Mouse (Mus musculus): ENCODE results near the gene Gnao1.

- TF ChIP-seq ZNF384 (IDR thresholded peaks at IDR 0.05; ENCODE audit: low read depth, low read length) (no peak), ZC3H11A (IDR thresholded peaks at IDR 0.05; ENCODE audit: borderline replicate concordance, low read depth, low read length) (no peak), HCFC1 (IDR thresholded peaks at IDR 0.05; ENCODE audit: borderline replicate concordance, insufficient read depth, low read length) (no peak), MAFK (IDR thresholded peaks at IDR 0.05; ENCODE audit: insufficient read depth, low read depth, low read length) (no peak), CHD2 (IDR thresholded peaks at IDR 0.05; ENCODE audit: low read depth, low read length) (no peak)
Measured at GRCm38 (mm10) chr8:94013026-94013612, 203.4 kb downstream of the Gnao1 start.

Data from ES-E14 (cell line).